Mouse (Mus musculus) liver, postnatal 0 days (tissue): ENCODE results near the gene Emc8. TPM values are rescaled to one million over a fixed set of nuclear protein-coding genes. Genes with fewer than 3 reads are reported as not detected.

Source experiments
- ATAC-seq: fragments of 200-750 bp; cut with Nextera tagmentation; 2 replicates; pipeline ENCODE4 v1.8.0; 2017; ENCODE audit warnings: mild to moderate bottlenecking, moderate library complexity
- DNase-seq: peaks from one replicate; pipeline ENCODE4 v3.0.0-alpha.2; 2016
- H3K27ac ChIP-seq: fragments of 300-500 bp; sonication (generic); 2 replicates; pipeline ENCODE4 v1.5.1; 2014; ENCODE audit warnings: antibody characterized with exemption, moderate library complexity, mild to moderate bottlenecking, low read depth
- H3K27me3 ChIP-seq: fragments of 300-500 bp; sonication (generic); 2 replicates; pipeline ENCODE4 v1.6.1; 2014; ENCODE audit warnings: low read length, control low read depth, mixed read lengths; ENCODE audit not compliant: insufficient read depth
- H3K36me3 ChIP-seq: fragments of 300-500 bp; sonication (generic); replicated peaks from 2 replicates; pipeline ENCODE4 v1.6.1; 2014; ENCODE audit warnings: mild to moderate bottlenecking, control low read depth, low read length, moderate library complexity, mixed read lengths; ENCODE audit not compliant: insufficient read depth
- H3K4me1 ChIP-seq: fragments of 300-500 bp; sonication (generic); 2 replicates; pipeline ENCODE4 v1.6.1; 2014; ENCODE audit warnings: antibody characterized with exemption, mild to moderate bottlenecking, control low read depth; ENCODE audit not compliant: insufficient read depth
- H3K4me2 ChIP-seq: fragments of 300-500 bp; sonication (generic); 2 replicates; pipeline ENCODE4 v1.6.1; 2014; ENCODE audit warnings: low read depth, mild to moderate bottlenecking, low read length, moderate library complexity, mixed read lengths
- H3K4me3 ChIP-seq: fragments of 300-500 bp; sonication (generic); 2 replicates; pipeline ENCODE4 v1.5.1; 2014; ENCODE audit warnings: low read depth, low read length
- H3K9ac ChIP-seq: fragments of 300-500 bp; sonication (generic); replicated peaks from 2 replicates; pipeline ENCODE4 v1.6.1; 2014; ENCODE audit warnings: mild to moderate bottlenecking, moderate library complexity
- H3K9me3 ChIP-seq: fragments of 300-500 bp; sonication (generic); 2 replicates; pipeline ENCODE4 v1.6.1; 2016; ENCODE audit warnings: mild to moderate bottlenecking, control low read depth, low read length, mixed read lengths
- CTCF ChIP-seq: sonication (generic); IDR thresholded peaks from 2 replicates; pipeline ENCODE4 v1.5.1; 2016; ENCODE audit warnings: antibody characterized with exemption, low read depth
- EP300 ChIP-seq: IDR thresholded peaks from 2 replicates; pipeline ENCODE4 v1.6.1; 2016; ENCODE audit warnings: antibody characterized with exemption, low read depth, mild to moderate bottlenecking
- WGBS: fragments of 180-500 bp; shearing (Covaris S2); extraction: QIAGEN DNeasy Blood & Tissue Kit; methylation state at CpG from one replicate; pipeline ENCODE4 v1.1.7; 2014; ENCODE audit not compliant: insufficient replicate concordance; 5-methylcytosine and 5-hydroxymethylcytosine counted together
- polyA plus RNA-seq: library from polyadenylated mRNA; unstranded; fragments of >200 nt; fragmentation: Nextera tagmentation; extraction: Ambion mirVana; gene quantifications from 2 replicates; pipeline ENCODE4 v1.2.1, GENCODE M21; 2015

The Emc8 gene
- polyA plus RNA-seq, 1 experiment from 2014 or later, result 83.9 TPM

- Histone ChIP-seq H3K27ac (no peak overlapping the region), H3K27me3 (no peaks in the 10 kb centered on the region), H3K9me3 (no peaks in the 10 kb centered on the region), H3K4me1 (no peaks in the 10 kb centered on the region), H3K4me2 (no peak overlapping the region), H3K36me3 (peaks cover 31% of the 10 kb centered on the region; the same call in 1 of the 2 replicates), H3K9ac (no peak overlapping the region), H3K4me3 (no peak overlapping the region)
- ATAC-seq (no peak), DNase-seq (no peak)
- TF ChIP-seq CTCF, result no peak
- no peak for TF ChIP-seq EP300
- WGBS, result 89% methylated on average over 8 of the region's 8 CpGs
Observed at GRCm38 (mm10) chr8:120657415-120657814, 11.0 kb downstream of the Emc8 start.

GRCm38 (mm10) chr8:120656322-120657052 is 11.9 kb downstream of the Emc8 start:
- WGBS, result 83% methylated on average over 7 of the region's 7 CpGs
- Histone ChIP-seq H3K27me3 (no peaks in the 10 kb centered on the region), H3K27ac (no peak overlapping the region), H3K36me3 (peaks cover 31% of the 10 kb centered on the region; the same call in 1 of the 2 replicates), H3K9ac (no peak overlapping the region), H3K4me3 (no peak overlapping the region), H3K4me1 (no peaks in the 10 kb centered on the region), H3K4me2 (no peak overlapping the region), H3K9me3 (no peaks in the 10 kb centered on the region)
- ATAC-seq (no peak), DNase-seq (no peak)
- TF ChIP-seq CTCF, result no peak

- Histone ChIP-seq H3K36me3 (no peaks in the 10 kb centered on the region), H3K9me3 (no peaks in the 10 kb centered on the region), H3K27ac (no peak within 1 kb of the TSS), H3K4me1 (no peaks in the 10 kb centered on the region), H3K27me3 (no peaks in the 10 kb centered on the region), H3K4me3 (no peak within 1 kb of the TSS), H3K4me2 (no peak within 1 kb of the TSS), H3K9ac (no peak within 1 kb of the TSS)
- ATAC-seq (no peak), DNase-seq (no peak)
- no peak for TF ChIP-seq EP300
- no peak for TF ChIP-seq CTCF
- WGBS, result 70% methylated on average over 7 of the region's 7 CpGs
Observed at GRCm38 (mm10) chr8:120647532-120647931, 20.8 kb downstream of the Emc8 start, which contains the start of gene 1190005I06Rik. Gene 1190005I06Rik, minus strand, starts transcription at chr8:120647632.

GRCm38 (mm10) chr8:120644663-120645062 is 23.7 kb downstream of the Emc8 start:
- 69% methylated on average over 7 of the region's 7 CpGs for WGBS
- no peak overlapping the region for H3K27ac ChIP-seq
- no peaks in the 10 kb centered on the region for H3K36me3 ChIP-seq
- H3K4me2 ChIP-seq, result no peak overlapping the region
- no peaks in the 10 kb centered on the region for H3K9me3 ChIP-seq
- no peaks in the 10 kb centered on the region for H3K4me1 ChIP-seq
- DNase-seq (no peak), ATAC-seq (no peak)
- H3K27me3 ChIP-seq, result no peaks in the 10 kb centered on the region
- H3K9ac ChIP-seq, result no peak overlapping the region
- TF ChIP-seq EP300 (no peak), CTCF (no peak)
- H3K4me3 ChIP-seq, result no peak overlapping the region

- DNase-seq (no peak), ATAC-seq (no peak)
- H3K4me3 ChIP-seq, result no peak overlapping the region
- WGBS, result 75% methylated on average over 10 of the region's 10 CpGs
- no peak overlapping the region for H3K9ac ChIP-seq
- H3K4me1 ChIP-seq, result no peaks in the 10 kb centered on the region
- H3K27me3 ChIP-seq, result no peaks in the 10 kb centered on the region
- H3K9me3 ChIP-seq, result no peaks in the 10 kb centered on the region
- no peaks in the 10 kb centered on the region for H3K36me3 ChIP-seq
- H3K4me2 ChIP-seq, result no peak overlapping the region
- H3K27ac ChIP-seq, result no peak overlapping the region
- TF ChIP-seq EP300, result no peak
- TF ChIP-seq CTCF, result peak; percentile 19; the same call in 1 of the 2 replicates
Observed at GRCm38 (mm10) chr8:120642031-120642662, 26.2 kb downstream of the Emc8 start.

- Histone ChIP-seq H3K9ac (no peak overlapping the region), H3K27ac (no peak overlapping the region), H3K9me3 (no peaks in the 10 kb centered on the region), H3K4me1 (no peaks in the 10 kb centered on the region), H3K4me3 (no peak overlapping the region), H3K36me3 (no peaks in the 10 kb centered on the region), H3K27me3 (no peaks in the 10 kb centered on the region), H3K4me2 (no peak overlapping the region)
- TF ChIP-seq EP300, result no peak
- no peak for TF ChIP-seq CTCF
- DNase-seq (no peak), ATAC-seq (no peak)
- 30% methylated on average over 8 of the region's 8 CpGs for WGBS
Observed at GRCm38 (mm10) chr8:120641245-120641644, 27.1 kb downstream of the Emc8 start.
